Mouse (Mus musculus) stomach, embryonic 15.5 days (tissue): ENCODE measurements around the gene Cyp24a1. TPM values are rescaled to one million over a fixed set of nuclear protein-coding genes. Genes with fewer than 3 reads are reported as not detected.

Experiments
- polyA plus RNA-seq: library from polyadenylated mRNA; unstranded; fragments of >200 nt; fragmentation: Nextera tagmentation; extraction: Ambion mirVana; gene quantifications from 2 replicates; pipeline ENCODE4 v1.2.1, GENCODE M21; 2015

The Cyp24a1 gene
- polyA plus RNA-seq, 1 experiment from 2014 or later, result not detected

Other genes starting within 250 kb of the Cyp24a1 start
- gene Bcas1, start 69.3 kb downstream of the Cyp24a1 start, polyA plus RNA-seq, result 3.0 and 4.5 TPM in 2 replicates
- 68.8 and 74.0 TPM in 2 replicates for gene Pfdn4, start 717 bp downstream of the Cyp24a1 start, polyA plus RNA-seq
- not detected in 2 replicates for gene 4930470P17Rik, start 104.9 kb upstream of the Cyp24a1 start, polyA plus RNA-seq
- 2.9 and 3.4 TPM in 2 replicates for gene Dok5, start 234.7 kb upstream of the Cyp24a1 start, polyA plus RNA-seq